Mouse (Mus musculus) liver, embryonic 14.5 days (tissue): ENCODE results near the gene Dcun1d3. TPM values are rescaled to one million over a fixed set of nuclear protein-coding genes. Genes with fewer than 3 reads are reported as not detected.

Source experiments
- ATAC-seq: fragments of 200-750 bp; cut with Nextera tagmentation; 2 replicates; pipeline ENCODE4 v1.8.0; 2017; ENCODE audit warnings: moderate number of reproducible peaks, mild to moderate bottlenecking, moderate library complexity; ENCODE audit not compliant: insufficient read depth
- DNase-seq, 3 experiments: peaks; one replicate each; pipeline ENCODE4 v3.0.0-alpha.2; 2012 to 2013; ENCODE audit warnings: low read depth in 3 of 3, low spot score in 3 of 3
- H3K27ac ChIP-seq: fragments of 300-500 bp; sonication (generic); 2 replicates; pipeline ENCODE4 v1.5.1; 2014; ENCODE audit warnings: moderate library complexity, mild to moderate bottlenecking, control low read depth, inconsistent platforms
- H3K27me3 ChIP-seq: fragments of 300-500 bp; sonication (generic); 2 replicates; pipeline ENCODE4 v1.6.1; 2014; ENCODE audit warnings: mild to moderate bottlenecking, low read length, moderate library complexity; ENCODE audit not compliant: control insufficient read depth, insufficient read depth
- H3K36me3 ChIP-seq: fragments of 300-500 bp; sonication (generic); replicated peaks from 2 replicates; pipeline ENCODE4 v1.6.1; 2014; ENCODE audit warnings: low read depth; ENCODE audit not compliant: control insufficient read depth, insufficient read depth
- H3K4me1 ChIP-seq, 2 experiments: fragments of 200-500 bp in 1 of 2; fragments of 300-500 bp in 1 of 2; sonication (generic) in 1 of 2; replicated peaks; 2 replicates each; pipeline ENCODE4 v1.6.1; 2012 to 2014; ENCODE audit warnings: antibody characterized with exemption in 1 of 2, inconsistent platforms in 1 of 2, low read length in 1 of 2; ENCODE audit not compliant: control insufficient read depth in 2 of 2, insufficient read depth in 2 of 2
- H3K4me2 ChIP-seq: fragments of 300-500 bp; sonication (generic); 2 replicates; pipeline ENCODE4 v1.6.1; 2014; ENCODE audit warnings: low read depth, mild to moderate bottlenecking, control low read depth, moderate library complexity
- H3K4me3 ChIP-seq, 2 experiments: fragments of 200-500 bp in 1 of 2; fragments of 300-500 bp in 1 of 2; sonication (generic) in 1 of 2; 2 replicates each; pipeline ENCODE4 v1.5.1; 2012 to 2014; ENCODE audit warnings: low read depth in 2 of 2, low read length in 2 of 2, mild to moderate bottlenecking in 2 of 2, control low read depth in 1 of 2, inconsistent platforms in 1 of 2, moderate library complexity in 1 of 2; ENCODE audit not compliant: insufficient read depth in 1 of 2
- H3K9ac ChIP-seq: fragments of 300-500 bp; sonication (generic); replicated peaks from 2 replicates; pipeline ENCODE4 v1.6.1; 2014; ENCODE audit warnings: mild to moderate bottlenecking, control low read depth, moderate library complexity
- H3K9me3 ChIP-seq: fragments of 300-500 bp; sonication (generic); 2 replicates; pipeline ENCODE4 v1.6.1; 2016; ENCODE audit warnings: low read length, mixed read lengths; ENCODE audit not compliant: control insufficient read depth
- CTCF ChIP-seq: IDR thresholded peaks from 2 replicates; pipeline ENCODE4 v1.5.1; 2016; ENCODE audit warnings: antibody characterized with exemption, low read depth, control low read depth
- EP300 ChIP-seq: IDR thresholded peaks from 2 replicates; pipeline ENCODE4 v1.6.1; 2016; ENCODE audit warnings: antibody characterized with exemption, low read depth
- WGBS: fragments of 180-500 bp; shearing (Covaris S2); extraction: QIAGEN DNeasy Blood & Tissue Kit; methylation state at CpG from one replicate; pipeline ENCODE4 v1.1.7; 2014; ENCODE audit not compliant: insufficient replicate concordance; 5-methylcytosine and 5-hydroxymethylcytosine counted together
- polyA plus RNA-seq, 2 experiments: library from polyadenylated mRNA; depleted of rRNA in 1 of 2; stranded (reverse) in 1 of 2; unstranded in 1 of 2; fragments of >200 nt; fragmentation: Nextera tagmentation in 1 of 2; extraction: Ambion mirVana in 1 of 2; gene quantifications; 2 replicates each; pipeline versions ENCODE4 v1.2.1 to v1.2.3; 2012 to 2014

Dcun1d3 gene
- 0.63 and 0.87 TPM in 2 replicates for polyA plus RNA-seq (2012; rRNA removed)
- 1.2 and 1.9 TPM in 2 replicates for polyA plus RNA-seq (2014; fragmentation: Nextera tagmentation; extraction: Ambion mirVana)

DNA sequence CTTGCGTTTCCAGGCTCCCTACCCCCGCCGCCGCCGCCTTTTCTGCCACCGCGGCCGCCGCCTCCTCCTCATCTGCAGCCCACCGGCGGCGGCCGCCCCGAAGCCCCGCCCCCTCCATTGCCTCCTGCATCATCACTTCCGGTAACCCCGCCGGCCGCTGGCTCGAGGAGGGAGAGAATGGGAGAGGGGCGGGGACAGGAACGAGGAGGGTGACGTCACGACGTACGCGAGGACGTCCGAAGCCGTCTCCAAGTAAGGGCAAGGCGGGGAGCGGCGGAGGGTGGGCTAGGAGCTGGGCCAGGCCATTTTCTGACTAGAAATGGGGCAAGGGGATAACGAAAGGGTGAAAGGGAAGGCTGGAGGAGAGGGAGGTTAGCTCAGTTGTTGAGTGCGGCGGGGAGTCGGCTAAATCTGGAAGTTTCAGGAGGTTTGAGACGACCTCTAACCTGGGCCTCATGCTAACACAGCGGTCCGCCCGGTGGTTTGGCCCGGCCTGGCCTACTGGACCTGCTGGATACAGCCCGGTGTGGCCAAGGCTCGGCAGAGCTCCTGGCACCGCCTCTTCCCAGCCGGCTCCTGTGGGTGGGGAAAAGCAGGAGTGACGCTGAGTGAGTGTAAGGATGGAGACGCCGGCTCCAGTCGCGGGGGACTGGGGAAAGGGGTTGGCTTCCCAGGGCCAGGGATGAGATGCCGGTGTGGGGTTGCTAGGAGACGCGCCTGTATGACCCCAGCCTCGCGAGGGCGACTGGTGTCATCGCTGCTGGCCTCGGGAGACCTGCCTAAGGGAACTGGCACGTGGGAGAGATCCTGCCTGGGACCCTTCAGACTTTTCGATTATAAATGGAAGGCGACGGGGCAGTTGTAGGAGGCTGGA lies at the start of gene Dcun1d3, which contains the start of gene Lyrm1:
Gene Dcun1d3, minus strand, starts transcription at position 660 of the 874 bp plus-strand sequence.
Gene Lyrm1, plus strand, starts transcription at position 223 of the 874 bp plus-strand sequence.
- under 1% methylated on average over 63 of the region's 63 CpGs for WGBS
- H3K9ac ChIP-seq = peak within 1 kb of the TSS; percentile 83
- TF ChIP-seq EP300 (no peak), CTCF (no peak)
- H3K36me3 ChIP-seq = no peaks in the 10 kb centered on the region
- no peaks in the 10 kb centered on the region for H3K9me3 ChIP-seq
- H3K4me1 ChIP-seq = peaks cover 16 to 20% of the 10 kb centered on the region in 2 experiments
- ATAC-seq (peak; percentile 98), DNase-seq (peak; percentile 89 to 93 (median 91))
- H3K4me2 ChIP-seq = peak within 1 kb of the TSS; percentile 84
- H3K4me3 ChIP-seq = peak within 1 kb of the TSS; percentile 83 to 84
- H3K27me3 ChIP-seq = no peaks in the 10 kb centered on the region
- H3K27ac ChIP-seq = peak within 1 kb of the TSS; percentile 42

DNA sequence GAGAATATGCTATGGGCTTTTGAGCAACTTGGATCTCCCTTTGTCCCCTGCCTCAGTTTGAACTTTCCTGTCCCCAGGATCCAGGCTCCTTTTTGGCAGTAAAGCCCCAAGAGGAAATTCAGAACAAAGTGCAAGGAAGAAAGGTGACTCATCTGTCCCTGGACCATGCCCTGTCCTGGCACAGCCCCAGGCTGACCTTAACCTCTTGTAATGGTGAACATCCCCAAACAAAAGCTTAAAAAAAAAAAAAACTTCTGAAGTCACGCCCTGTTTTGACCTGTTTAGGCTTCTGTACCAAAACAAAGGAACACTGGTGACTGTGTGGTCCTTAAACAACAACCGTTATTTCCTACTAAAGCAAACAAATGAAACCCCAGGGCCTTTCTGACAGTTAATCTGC lies 45.5 kb upstream of the Dcun1d3 start:
- DNase-seq (no peak), ATAC-seq (no peak)
- H3K27me3 ChIP-seq = no peaks in the 10 kb centered on the region
- TF ChIP-seq EP300 (no peak), CTCF (no peak)
- H3K9me3 ChIP-seq = no peaks in the 10 kb centered on the region
- no peaks in the 10 kb centered on the region for H3K4me1 ChIP-seq
- H3K36me3 ChIP-seq = no peaks in the 10 kb centered on the region
- H3K4me2 ChIP-seq = no peak overlapping the region
- WGBS = 39% methylated on average over 2 of the region's 2 CpGs
- no peak overlapping the region for H3K27ac ChIP-seq
- no peak overlapping the region for H3K4me3 ChIP-seq
- no peak overlapping the region for H3K9ac ChIP-seq

DNA sequence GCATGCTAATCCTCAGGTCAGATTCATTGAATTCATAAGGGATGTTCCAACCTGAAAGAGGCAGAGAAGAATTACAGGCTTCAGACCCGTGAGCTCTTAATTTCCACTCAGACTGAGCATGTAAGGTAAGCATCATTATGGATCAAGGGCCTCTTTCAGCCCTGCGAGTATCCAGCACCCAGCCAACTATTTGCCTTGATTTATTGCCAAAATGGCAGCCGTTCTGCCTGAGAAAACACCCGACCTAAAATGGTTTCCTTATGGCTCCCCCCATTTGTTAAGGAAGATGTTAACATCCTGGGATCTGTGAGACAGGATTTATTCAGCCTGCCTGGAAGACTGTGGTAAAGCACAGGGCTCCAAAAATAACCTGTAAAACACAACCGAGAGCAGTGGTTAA lies 40.9 kb upstream of the Dcun1d3 start:
- Histone ChIP-seq H3K27ac (no peak overlapping the region), H3K9ac (no peak overlapping the region), H3K9me3 (no peaks in the 10 kb centered on the region), H3K4me1 (no peaks in the 10 kb centered on the region), H3K4me2 (no peak overlapping the region), H3K27me3 (no peaks in the 10 kb centered on the region), H3K4me3 (no peak overlapping the region), H3K36me3 (no peaks in the 10 kb centered on the region)
- DNase-seq (no peak), ATAC-seq (no peak)
- 38% methylated on average over 5 of the region's 5 CpGs for WGBS
- no peak for TF ChIP-seq CTCF
- no peak for TF ChIP-seq EP300

DNA sequence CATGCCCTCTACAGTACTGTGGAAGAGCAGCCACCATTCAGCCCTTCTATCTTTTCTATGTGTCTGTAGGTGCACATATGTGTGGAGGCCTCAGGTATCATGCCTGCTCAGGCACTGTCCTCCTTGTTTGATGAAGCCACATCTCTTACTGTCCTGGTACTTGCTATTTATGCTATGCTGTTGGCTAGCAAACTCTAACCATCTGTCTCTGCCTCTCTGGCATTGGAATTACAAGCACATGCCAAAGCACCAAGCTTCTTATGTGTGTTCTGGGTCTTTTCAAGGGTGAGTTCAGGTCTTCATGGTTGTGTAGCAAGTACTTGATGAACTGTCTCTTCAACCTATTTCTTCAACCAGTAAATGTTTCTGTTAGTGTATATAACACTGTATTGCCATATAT lies 40.2 kb upstream of the Dcun1d3 start:
- Histone ChIP-seq H3K9ac (no peak overlapping the region), H3K4me3 (no peak overlapping the region), H3K4me1 (no peaks in the 10 kb centered on the region), H3K27ac (no peak overlapping the region), H3K27me3 (no peaks in the 10 kb centered on the region), H3K4me2 (no peak overlapping the region), H3K9me3 (no peaks in the 10 kb centered on the region), H3K36me3 (no peaks in the 10 kb centered on the region)
- TF ChIP-seq CTCF = no peak
- TF ChIP-seq EP300 = no peak
- ATAC-seq (no peak), DNase-seq (no peak)

DNA sequence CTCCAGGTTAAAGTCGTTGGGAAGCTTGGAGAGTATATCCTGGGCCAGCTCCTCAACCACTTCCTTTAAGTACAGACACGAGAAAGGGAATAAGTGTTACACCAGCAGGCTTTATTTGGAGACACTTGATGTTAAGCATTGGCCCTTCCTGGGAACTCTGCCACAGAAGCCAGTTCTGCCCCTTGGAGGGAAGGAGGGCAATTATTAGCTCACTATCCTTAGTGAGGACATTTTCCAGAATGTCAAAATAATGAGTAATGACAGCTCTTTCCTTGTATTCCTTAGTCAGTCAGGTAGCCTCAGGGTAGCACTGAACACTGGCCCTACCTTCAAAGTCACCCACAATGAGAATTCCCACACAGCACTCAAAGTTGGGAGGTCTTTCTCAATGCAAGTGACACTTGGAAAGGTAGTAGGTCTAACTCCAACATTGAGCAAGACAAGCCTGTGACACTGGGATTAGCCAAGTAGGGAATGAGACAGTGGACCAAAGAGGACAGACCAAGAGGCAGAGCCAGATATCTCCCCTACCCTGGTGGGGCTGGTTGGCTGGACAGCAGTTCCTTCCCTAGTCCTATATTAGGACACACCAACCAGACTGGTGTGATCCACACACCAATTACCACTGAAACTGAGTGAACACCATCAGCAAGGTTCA lies 32.8 kb upstream of the Dcun1d3 start:
- WGBS = 22% methylated on average over 2 of the region's 2 CpGs
- Histone ChIP-seq H3K27ac (no peak overlapping the region), H3K4me2 (no peak overlapping the region), H3K9ac (no peak overlapping the region), H3K36me3 (no peaks in the 10 kb centered on the region), H3K27me3 (no peaks in the 10 kb centered on the region), H3K9me3 (no peaks in the 10 kb centered on the region), H3K4me3 (no peak overlapping the region), H3K4me1 (no peaks in the 10 kb centered on the region)
- ATAC-seq (no peak), DNase-seq (no peak)
- TF ChIP-seq EP300 (no peak), CTCF (no peak)
